Mouse (Mus musculus) stomach, postnatal 0 days (tissue): ENCODE data around the gene Ptpn1.

Source experiments
- CTCF ChIP-seq: IDR thresholded peaks from 2 replicates; pipeline ENCODE4 v1.5.1; 2016; ENCODE audit warnings: antibody characterized with exemption, low read depth, mild to moderate bottlenecking, moderate library complexity
- EP300 ChIP-seq: optimal IDR thresholded peaks from 2 replicates; pipeline ENCODE3; 2016; ENCODE audit warnings: antibody characterized with exemption

DNA sequence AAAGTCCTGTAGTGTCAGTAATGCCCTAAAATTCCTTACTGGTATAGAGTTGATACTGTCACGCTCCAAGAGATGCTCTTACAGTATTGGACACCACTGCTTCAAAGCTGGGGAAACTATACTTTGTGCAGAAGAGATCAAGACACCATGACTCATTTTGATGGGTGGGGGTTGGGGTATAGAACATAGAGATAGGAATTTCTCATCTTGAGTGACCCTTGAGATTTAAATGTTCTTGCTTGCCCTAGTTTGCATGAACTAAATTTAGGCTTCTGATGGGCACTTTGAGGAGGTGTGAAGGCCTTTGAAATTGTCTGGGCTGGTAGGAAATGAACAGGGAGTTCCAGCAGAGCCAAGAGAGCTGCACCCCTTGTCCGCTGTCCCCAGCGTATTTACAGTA lies 4.1 kb downstream of the Ptpn1 start:
- TF ChIP-seq CTCF (no peak), EP300 (no peak)
